Mouse (Mus musculus): ENCODE results near the gene Ubqln3. TPM values are rescaled to one million over a fixed set of nuclear protein-coding genes. Genes with fewer than 3 reads are reported as not detected.

Ubqln3 gene
- polyA plus RNA-seq (2014; fragmentation: Illumina TruSeq; extraction: RNeasy Lipid Tissue Mini Kit (QIAGEN cat#74804); ENCODE audit: low read depth, low replicate concordance), result 7.9 TPM

DNA sequence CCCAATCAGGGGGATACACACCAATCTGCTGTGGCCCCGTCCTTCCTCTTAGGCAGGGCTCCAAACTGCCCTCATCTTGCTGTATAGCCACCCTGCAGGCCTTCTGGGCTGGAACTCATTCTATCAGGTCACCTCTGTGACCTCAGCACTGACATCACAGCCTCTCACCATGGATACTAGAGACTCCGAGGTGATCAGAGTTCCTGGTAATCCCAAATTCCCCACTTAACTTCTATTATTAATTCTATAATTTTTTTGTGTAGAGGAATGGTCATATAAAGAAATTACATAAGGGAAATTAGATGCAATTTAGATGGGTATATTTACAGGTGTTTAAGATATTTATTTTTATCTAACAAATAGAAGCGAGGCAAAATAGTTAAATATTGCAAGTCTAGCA, at the start of gene Ubqln3:
Gene Ubqln3, minus strand, starts transcription at position 101 of the 400 bp plus-strand sequence.

DNA sequence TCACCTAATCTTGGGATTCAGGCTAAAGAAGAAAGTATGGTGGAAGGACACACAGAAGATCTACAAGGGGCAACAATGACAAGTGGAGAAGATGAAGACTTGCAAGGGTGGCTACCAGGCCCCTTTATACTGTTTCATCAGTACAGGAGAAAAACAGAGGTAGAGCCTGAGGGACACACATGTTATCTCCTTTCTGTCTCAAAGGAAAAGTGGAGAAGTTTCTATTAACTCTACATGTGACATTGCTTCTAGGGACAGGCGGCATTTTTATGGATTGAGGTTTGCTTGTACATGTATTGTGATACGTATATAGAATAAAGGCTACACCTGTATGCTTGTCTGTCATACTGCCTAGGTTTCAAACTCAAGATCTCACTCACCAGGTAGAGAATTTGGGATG, 40.2 kb upstream of the Ubqln3 start, which contains the start of gene Olfr648:
Gene Olfr648, minus strand, starts transcription at position 101 of the 400 bp plus-strand sequence.

DNA sequence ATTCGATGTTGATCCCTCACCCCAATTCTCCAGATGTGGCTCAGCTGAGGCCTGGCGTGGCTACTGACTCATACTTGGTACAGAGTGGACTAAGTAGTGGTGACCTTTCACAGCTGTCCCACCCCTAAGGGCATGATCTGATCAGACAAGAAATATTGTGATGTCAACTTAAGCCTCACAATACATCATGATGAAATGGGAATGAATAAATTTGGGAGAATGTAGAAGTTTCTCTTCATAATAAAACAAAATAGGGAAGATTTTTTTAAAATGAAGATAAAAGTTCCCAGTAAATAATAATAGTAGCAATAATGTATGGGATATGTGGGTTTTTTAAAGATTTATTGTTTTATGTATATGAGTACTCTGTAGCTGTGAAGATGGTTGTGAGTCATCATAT, 7.4 kb upstream of the Ubqln3 start, which contains the start of gene Ubqlnl:
Gene Ubqlnl, minus strand, starts transcription at position 101 of the 400 bp plus-strand sequence.

GRCm38 (mm10) chr7:104137305-104137704, 5.8 kb downstream of the Ubqln3 start, which contains the start of gene Olfr643:
TSS of gene Olfr643 (minus strand) at chr7:104137405.

DNA sequence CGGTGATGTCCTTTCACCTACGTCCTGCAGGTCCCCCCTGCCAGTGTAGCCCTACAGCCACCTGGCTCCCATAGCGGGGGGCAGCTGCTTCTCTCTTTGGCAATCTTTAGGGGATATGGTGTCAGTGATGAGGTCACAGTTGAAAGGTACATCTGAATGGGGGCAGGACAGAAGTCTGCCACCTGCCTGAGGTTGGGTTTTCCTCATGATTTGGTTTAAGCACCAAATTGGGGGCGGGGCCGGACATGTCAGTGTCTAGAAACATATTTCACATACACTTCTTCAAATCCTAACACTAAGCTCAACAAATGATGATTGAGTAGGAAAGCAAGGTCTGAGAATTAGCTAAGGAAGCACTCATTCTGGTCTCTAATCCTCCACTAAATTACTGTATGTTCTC, 13.4 kb downstream of the Ubqln3 start, which contains the start of gene Ubqln5:
Gene Ubqln5, minus strand, starts transcription at position 101 of the 400 bp plus-strand sequence.

DNA sequence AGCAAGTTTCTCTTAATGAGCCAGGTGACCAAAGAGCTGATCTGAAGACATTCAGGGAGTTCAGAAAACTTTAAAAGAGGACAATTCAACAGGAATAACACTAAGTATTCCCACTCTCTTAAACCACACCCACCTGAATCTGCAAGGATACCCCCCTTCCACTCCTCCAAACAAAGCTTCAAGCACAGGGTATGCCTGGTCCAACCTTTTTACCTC, 38.4 kb downstream of the Ubqln3 start, which contains the start of gene Olfr646:
Gene Olfr646, plus strand, starts transcription at position 117 of the 216 bp plus-strand sequence.

Other genes starting within 250 kb of the Ubqln3 start
- gene Olfr64, start 248.8 kb downstream of the Ubqln3 start, polyA plus RNA-seq (2014; fragmentation: Illumina TruSeq; extraction: RNeasy Lipid Tissue Mini Kit (QIAGEN cat#74804); ENCODE audit: low read depth, low replicate concordance), result not detected
- not detected for gene Olfr65, start 239.8 kb downstream of the Ubqln3 start, polyA plus RNA-seq (2014; fragmentation: Illumina TruSeq; extraction: RNeasy Lipid Tissue Mini Kit (QIAGEN cat#74804); ENCODE audit: low read depth, low replicate concordance)
- not detected for gene Olfr631, start 214.5 kb downstream of the Ubqln3 start, polyA plus RNA-seq (2014; fragmentation: Illumina TruSeq; extraction: RNeasy Lipid Tissue Mini Kit (QIAGEN cat#74804); ENCODE audit: low read depth, low replicate concordance)
- not detected for gene Olfr632, start 208.9 kb downstream of the Ubqln3 start, polyA plus RNA-seq (2014; fragmentation: Illumina TruSeq; extraction: RNeasy Lipid Tissue Mini Kit (QIAGEN cat#74804); ENCODE audit: low read depth, low replicate concordance)
- not detected for gene Olfr633, start 198.8 kb downstream of the Ubqln3 start, polyA plus RNA-seq (2014; fragmentation: Illumina TruSeq; extraction: RNeasy Lipid Tissue Mini Kit (QIAGEN cat#74804); ENCODE audit: low read depth, low replicate concordance)
- gene Olfr635, start 172.1 kb downstream of the Ubqln3 start, polyA plus RNA-seq (2014; fragmentation: Illumina TruSeq; extraction: RNeasy Lipid Tissue Mini Kit (QIAGEN cat#74804); ENCODE audit: low read depth, low replicate concordance), result not detected
- gene Olfr638, start 144.5 kb downstream of the Ubqln3 start, polyA plus RNA-seq (2014; fragmentation: Illumina TruSeq; extraction: RNeasy Lipid Tissue Mini Kit (QIAGEN cat#74804); ENCODE audit: low read depth, low replicate concordance), result not detected
- not detected for gene Olfr639, start 126.0 kb downstream of the Ubqln3 start, polyA plus RNA-seq (2014; fragmentation: Illumina TruSeq; extraction: RNeasy Lipid Tissue Mini Kit (QIAGEN cat#74804); ENCODE audit: low read depth, low replicate concordance)
- not detected for gene Olfr640, start 117.7 kb downstream of the Ubqln3 start, polyA plus RNA-seq (2014; fragmentation: Illumina TruSeq; extraction: RNeasy Lipid Tissue Mini Kit (QIAGEN cat#74804); ENCODE audit: low read depth, low replicate concordance)
- gene Olfr641, start 107.8 kb downstream of the Ubqln3 start, polyA plus RNA-seq (2014; fragmentation: Illumina TruSeq; extraction: RNeasy Lipid Tissue Mini Kit (QIAGEN cat#74804); ENCODE audit: low read depth, low replicate concordance), result not detected
- gene Olfr642, start 90.6 kb downstream of the Ubqln3 start, polyA plus RNA-seq (2014; fragmentation: Illumina TruSeq; extraction: RNeasy Lipid Tissue Mini Kit (QIAGEN cat#74804); ENCODE audit: low read depth, low replicate concordance), result not detected
- gene 4930516K23Rik, start 81.8 kb downstream of the Ubqln3 start, polyA plus RNA-seq (2014; fragmentation: Illumina TruSeq; extraction: RNeasy Lipid Tissue Mini Kit (QIAGEN cat#74804); ENCODE audit: low read depth, low replicate concordance), result not detected
- not detected for gene Olfr644, start 71.4 kb downstream of the Ubqln3 start, polyA plus RNA-seq (2014; fragmentation: Illumina TruSeq; extraction: RNeasy Lipid Tissue Mini Kit (QIAGEN cat#74804); ENCODE audit: low read depth, low replicate concordance)
- gene Olfr645, start 57.8 kb downstream of the Ubqln3 start, polyA plus RNA-seq (2014; fragmentation: Illumina TruSeq; extraction: RNeasy Lipid Tissue Mini Kit (QIAGEN cat#74804); ENCODE audit: low read depth, low replicate concordance), result not detected
- not detected for gene Olfr646, start 38.4 kb downstream of the Ubqln3 start, polyA plus RNA-seq (2014; fragmentation: Illumina TruSeq; extraction: RNeasy Lipid Tissue Mini Kit (QIAGEN cat#74804); ENCODE audit: low read depth, low replicate concordance)
- gene Ubqln5, start 13.5 kb downstream of the Ubqln3 start, polyA plus RNA-seq (2014; fragmentation: Illumina TruSeq; extraction: RNeasy Lipid Tissue Mini Kit (QIAGEN cat#74804); ENCODE audit: low read depth, low replicate concordance), result 0.88 TPM
- not detected for gene Olfr643, start 5.9 kb downstream of the Ubqln3 start, polyA plus RNA-seq (2014; fragmentation: Illumina TruSeq; extraction: RNeasy Lipid Tissue Mini Kit (QIAGEN cat#74804); ENCODE audit: low read depth, low replicate concordance)
- gene Ubqlnl, start 7.3 kb upstream of the Ubqln3 start, polyA plus RNA-seq (2014; fragmentation: Illumina TruSeq; extraction: RNeasy Lipid Tissue Mini Kit (QIAGEN cat#74804); ENCODE audit: low read depth, low replicate concordance), result 6.5 TPM
- gene Olfm5, start 21.6 kb upstream of the Ubqln3 start, polyA plus RNA-seq (2014; fragmentation: Illumina TruSeq; extraction: RNeasy Lipid Tissue Mini Kit (QIAGEN cat#74804); ENCODE audit: low read depth, low replicate concordance), result not detected
- gene Olfr648, start 40.1 kb upstream of the Ubqln3 start, polyA plus RNA-seq (2014; fragmentation: Illumina TruSeq; extraction: RNeasy Lipid Tissue Mini Kit (QIAGEN cat#74804); ENCODE audit: low read depth, low replicate concordance), result not detected
- gene Olfr649, start 52.7 kb upstream of the Ubqln3 start, polyA plus RNA-seq (2014; fragmentation: Illumina TruSeq; extraction: RNeasy Lipid Tissue Mini Kit (QIAGEN cat#74804); ENCODE audit: low read depth, low replicate concordance), result not detected
- gene Trim6, start 75.5 kb upstream of the Ubqln3 start, polyA plus RNA-seq (2014; fragmentation: Illumina TruSeq; extraction: RNeasy Lipid Tissue Mini Kit (QIAGEN cat#74804); ENCODE audit: low read depth, low replicate concordance), result 1.7 TPM
- gene Trim34a, start 101.2 kb upstream of the Ubqln3 start, polyA plus RNA-seq (2014; fragmentation: Illumina TruSeq; extraction: RNeasy Lipid Tissue Mini Kit (QIAGEN cat#74804); ENCODE audit: low read depth, low replicate concordance), result 11.9 TPM
- 2.4 TPM for gene Trim5, start 144.8 kb upstream of the Ubqln3 start, polyA plus RNA-seq (2014; fragmentation: Illumina TruSeq; extraction: RNeasy Lipid Tissue Mini Kit (QIAGEN cat#74804); ENCODE audit: low read depth, low replicate concordance)
- 24.9 TPM for gene Trim12a, start 172.2 kb upstream of the Ubqln3 start, polyA plus RNA-seq (2014; fragmentation: Illumina TruSeq; extraction: RNeasy Lipid Tissue Mini Kit (QIAGEN cat#74804); ENCODE audit: low read depth, low replicate concordance)
- gene Trim34b, start 186.2 kb upstream of the Ubqln3 start, polyA plus RNA-seq (2014; fragmentation: Illumina TruSeq; extraction: RNeasy Lipid Tissue Mini Kit (QIAGEN cat#74804); ENCODE audit: low read depth, low replicate concordance), result 0.42 TPM
- 13.4 TPM for gene Trim12c, start 210.1 kb upstream of the Ubqln3 start, polyA plus RNA-seq (2014; fragmentation: Illumina TruSeq; extraction: RNeasy Lipid Tissue Mini Kit (QIAGEN cat#74804); ENCODE audit: low read depth, low replicate concordance)
- gene Trim30b, start 226.6 kb upstream of the Ubqln3 start, polyA plus RNA-seq (2014; fragmentation: Illumina TruSeq; extraction: RNeasy Lipid Tissue Mini Kit (QIAGEN cat#74804); ENCODE audit: low read depth, low replicate concordance), result 0.25 TPM